Mouse (Mus musculus): ENCODE data around the gene Haus7.
A peak's percentile ranks its signal among the peaks of the same experiment; 100 is the strongest.

The Haus7 gene

DNA sequence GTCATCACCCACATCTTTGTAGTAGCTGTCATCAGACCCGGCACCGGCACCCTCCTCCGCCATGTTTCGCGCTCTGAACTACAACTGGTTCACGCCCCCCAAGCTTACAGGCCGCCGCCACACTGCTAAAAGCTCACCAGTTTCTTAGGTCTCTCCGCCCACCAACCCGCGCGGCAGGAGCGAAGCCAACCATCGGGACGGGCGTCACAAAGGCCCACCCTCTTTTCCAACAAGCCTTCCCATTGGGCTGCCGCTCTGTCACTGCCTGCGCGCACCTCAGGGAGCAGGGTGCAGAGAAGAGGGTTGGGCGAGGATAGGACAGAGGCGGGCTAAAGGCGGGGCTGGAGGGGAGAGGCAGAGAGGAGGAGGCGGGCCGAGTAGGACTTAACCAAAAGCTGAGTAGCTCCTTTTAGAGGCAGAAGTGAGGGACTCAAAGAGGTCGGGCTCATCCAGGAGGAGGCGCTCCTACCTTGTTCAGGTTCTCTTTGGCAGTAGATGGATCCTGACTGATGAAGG lies at the start of gene Haus7:
TSS of gene Haus7 (minus strand) at position 168 of the 516 bp plus-strand sequence.
- DNase-seq (ENCODE audit: low spot score in 2 of 2), result peak; percentile 94

- no peak for DNase-seq (ENCODE audit: low spot score in 2 of 2)
Observed at GRCm38 (mm10) chrX:73506577-73506976, 47.7 kb upstream of the Haus7 start.

DNA sequence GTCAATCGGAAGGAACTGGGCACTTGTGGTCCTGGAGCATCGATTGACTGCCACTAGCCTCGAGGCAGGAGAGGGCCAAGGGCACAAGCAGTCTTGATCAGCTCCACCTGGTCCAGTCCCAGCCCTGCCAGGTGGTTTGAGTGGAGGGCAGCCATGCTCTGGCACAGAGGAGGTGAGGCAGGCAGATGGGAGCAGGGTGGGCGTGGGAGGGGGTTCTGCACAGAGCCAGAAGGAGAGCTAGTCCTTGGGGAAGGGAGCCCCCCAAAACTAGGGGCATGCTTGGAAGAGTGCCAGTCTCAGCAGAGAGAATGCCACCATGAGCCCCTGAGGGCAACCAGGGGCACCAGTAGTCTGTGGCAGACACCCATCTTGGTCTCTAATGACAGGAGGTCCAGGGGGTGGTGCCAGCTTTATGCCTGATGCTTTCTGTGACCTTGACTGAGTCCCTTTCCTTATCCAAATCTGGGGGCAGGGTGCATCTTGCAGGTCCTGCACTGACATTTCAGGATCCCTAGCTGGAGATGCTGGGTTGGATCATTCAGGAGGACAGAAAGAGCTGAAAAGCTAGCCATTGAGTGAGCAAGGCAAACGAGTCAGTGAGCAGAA lies 46.4 kb upstream of the Haus7 start:
- no peak for DNase-seq (ENCODE audit: low spot score in 2 of 2)

DNA sequence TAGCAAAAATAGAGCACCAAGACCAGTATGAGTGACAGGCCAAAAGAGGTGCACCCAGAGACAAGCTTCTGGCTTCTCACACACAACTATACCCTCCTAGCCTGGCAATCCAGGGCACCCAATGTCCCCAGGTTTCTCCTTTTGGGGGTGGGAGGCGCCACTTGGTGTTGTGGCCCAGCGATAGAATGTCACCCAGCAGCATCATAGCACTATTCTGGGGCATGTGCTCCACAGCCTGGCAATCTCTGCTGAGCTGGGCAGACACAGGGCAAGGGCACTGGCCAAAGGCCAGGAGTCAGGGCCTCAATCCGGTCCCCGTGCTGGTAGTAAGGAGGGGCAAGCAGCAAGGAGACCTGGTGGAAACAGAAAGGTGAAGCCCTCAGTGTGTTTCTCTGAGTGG lies 37.9 kb upstream of the Haus7 start:
- no peak for DNase-seq (ENCODE audit: low spot score in 2 of 2)

DNA sequence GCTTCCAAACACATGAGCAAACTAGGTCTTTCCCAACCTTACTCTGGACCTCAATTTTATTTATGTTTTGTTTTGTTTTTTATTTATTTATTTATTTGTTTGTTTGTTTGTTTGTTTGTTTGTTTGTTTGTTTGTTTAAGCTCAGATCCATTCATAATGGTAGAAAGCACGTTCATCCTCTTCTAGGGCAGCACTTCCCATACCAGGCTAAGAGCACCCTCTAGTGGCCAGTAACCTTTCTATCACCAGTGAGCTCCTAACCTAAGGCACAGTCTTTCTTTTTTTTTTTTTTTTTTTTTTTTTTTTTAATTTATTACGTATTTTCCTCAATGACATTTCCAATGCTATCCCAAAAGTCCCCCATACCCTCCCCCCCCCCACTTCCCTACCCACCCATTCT lies 34.7 kb upstream of the Haus7 start:
- peak; percentile 35 to 37 for DNase-seq (ENCODE audit: low spot score in 2 of 2)

- no peak for DNase-seq (ENCODE audit: low spot score in 2 of 2)
Observed at GRCm38 (mm10) chrX:73490804-73491203, 32.0 kb upstream of the Haus7 start.

DNA sequence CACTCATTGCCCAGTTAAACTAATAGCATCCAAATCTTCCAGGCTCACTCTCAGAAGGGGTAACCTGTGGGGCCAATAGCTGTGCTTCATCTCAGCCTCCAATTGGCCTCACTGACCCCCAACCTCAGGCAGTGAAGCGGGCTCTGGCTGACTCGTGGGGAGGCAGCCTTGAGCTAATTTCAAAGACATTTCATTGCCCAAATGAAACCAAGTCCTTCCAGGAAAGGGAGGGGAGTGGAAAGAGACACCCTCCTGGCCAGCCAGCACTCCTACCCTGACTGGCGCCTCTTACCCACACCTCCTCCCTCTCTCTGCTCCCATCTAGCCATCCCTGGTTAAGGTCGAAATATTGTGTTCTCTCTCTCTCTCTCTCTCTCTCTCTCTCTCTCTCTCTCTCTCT lies 31.3 kb upstream of the Haus7 start:
- DNase-seq (ENCODE audit: low spot score in 2 of 2), result no peak

DNA sequence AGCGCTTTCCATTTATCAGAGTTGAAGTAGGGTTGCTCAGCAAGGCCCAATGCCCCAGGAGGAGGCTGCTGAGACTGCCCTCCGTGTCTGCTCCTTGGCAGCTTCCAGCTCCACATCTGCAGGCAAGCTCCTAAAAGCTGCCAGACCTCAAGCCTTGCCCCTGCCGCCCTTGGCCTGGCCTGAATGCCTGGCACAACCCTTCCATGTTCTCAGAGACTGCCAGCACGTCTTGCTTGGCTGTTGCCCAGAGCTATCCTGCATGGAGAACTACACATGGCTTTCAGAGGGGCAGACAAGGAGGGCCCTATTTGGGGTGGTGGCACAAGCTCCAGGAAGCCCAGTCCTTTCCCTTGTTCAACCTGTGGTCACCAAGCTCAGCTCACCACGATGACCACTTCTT lies 28.1 kb upstream of the Haus7 start:
- no peak for DNase-seq (ENCODE audit: low spot score in 2 of 2)

GRCm38 (mm10) chrX:73484870-73485269 lies 26.0 kb upstream of the Haus7 start:
- DNase-seq (ENCODE audit: low spot score in 2 of 2), result no peak

DNA sequence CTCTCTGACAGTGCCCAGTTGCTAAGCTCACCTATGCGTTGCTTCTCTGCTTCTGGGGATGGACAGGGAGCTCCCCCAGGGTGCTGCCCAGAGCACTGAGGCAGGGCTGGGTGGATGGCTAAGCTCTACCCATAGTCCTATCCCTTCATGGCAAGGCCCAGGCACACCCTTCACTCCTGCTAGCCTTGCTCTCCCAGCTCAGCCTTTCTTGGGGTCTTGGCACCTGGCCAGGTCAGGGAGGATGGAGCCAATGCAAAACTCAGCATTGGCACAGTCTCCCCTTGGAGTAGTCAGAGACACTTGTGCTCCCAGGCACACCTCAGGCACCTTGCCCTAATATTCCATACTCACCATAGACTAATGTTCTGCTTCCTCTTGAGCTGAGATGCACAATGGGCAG lies 25.2 kb upstream of the Haus7 start:
- no peak for DNase-seq (ENCODE audit: low spot score in 2 of 2)

DNA sequence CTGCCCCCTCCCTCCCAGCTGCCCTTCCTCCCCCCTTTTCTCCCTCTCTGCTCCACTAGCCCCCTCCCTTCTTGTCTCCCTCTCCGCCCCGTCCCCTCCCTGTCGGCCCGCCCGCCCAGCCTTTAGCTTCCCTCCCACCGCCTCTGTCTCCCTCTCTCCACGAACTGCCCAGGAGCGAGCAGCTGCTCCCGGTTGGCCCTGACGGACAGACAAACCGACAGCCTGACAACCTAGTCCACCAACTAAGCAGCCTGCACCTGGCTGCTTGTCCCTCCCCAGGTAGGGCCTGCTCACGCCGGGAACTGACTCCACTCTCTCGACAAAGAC lies 24.6 kb upstream of the Haus7 start, which contains the start of gene Bgn:
TSS of gene Bgn (plus strand) at position 119 of the 327 bp plus-strand sequence.
- DNase-seq (ENCODE audit: low spot score in 2 of 2), result no peak

DNA sequence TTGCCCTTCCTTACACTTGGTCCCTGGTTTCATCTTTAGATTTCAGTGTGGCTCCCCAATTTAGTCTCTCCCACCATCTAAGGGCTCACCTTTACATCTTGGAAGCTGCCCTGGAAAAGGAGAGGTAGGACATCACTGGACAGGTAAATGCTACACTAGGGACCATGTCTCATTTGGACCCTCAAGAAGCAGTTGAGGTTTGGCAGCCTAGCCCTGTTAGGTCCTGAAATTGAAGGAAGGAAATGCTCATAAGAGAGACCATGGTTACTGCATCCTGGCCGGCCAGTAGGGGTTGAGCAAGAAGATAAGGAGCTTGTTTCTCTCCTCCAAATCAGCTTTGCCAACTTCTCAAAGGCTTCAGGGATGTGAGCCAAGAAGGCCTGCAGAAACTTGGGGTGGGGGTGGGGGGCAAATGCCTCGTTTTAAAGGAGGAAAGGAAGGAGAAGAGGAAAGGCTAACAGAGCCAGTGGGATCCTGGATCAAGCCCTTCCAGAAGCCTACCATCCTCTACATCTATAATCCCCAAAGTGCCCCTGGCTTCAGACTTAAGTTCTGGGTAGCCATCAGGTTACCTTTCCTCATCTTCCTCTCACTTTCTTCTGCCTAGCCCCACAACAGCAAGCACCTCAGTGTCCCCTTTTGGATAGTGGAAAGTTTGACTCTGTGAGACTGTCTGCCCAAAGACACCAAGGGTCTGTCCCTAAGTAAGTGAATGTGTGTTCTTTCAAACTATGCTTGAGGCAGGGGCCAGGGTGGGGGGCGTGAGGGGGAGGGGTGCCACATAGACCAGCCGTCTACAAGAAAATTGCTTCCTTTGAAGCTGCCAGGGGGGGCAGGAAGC lies 24.0 kb upstream of the Haus7 start:
- no peak for DNase-seq (ENCODE audit: low spot score in 2 of 2)

DNA sequence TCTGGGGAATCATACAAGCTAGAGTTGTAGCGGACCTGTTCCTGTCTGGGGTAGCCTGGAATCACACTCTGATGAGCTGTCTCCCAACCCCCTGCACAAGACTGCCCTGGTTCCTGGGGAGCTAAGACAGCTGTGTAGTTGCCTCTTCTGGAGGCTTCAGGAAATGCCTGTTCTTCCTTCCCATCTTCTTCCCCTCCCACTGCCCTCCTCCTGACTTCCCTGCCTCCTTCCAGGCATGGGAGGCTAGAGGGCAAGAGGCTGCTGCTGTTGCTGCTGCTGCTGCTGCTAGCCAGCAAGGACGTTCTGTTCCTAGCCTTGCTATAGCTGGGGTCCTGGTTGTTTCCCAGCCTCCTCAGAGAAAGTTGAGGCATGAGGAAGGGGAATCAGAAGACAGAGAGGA lies 21.5 kb upstream of the Haus7 start:
- DNase-seq (ENCODE audit: low spot score in 2 of 2), result no peak

- DNase-seq (ENCODE audit: low spot score in 2 of 2), result no peak
Observed at GRCm38 (mm10) chrX:73479656-73480055, 20.8 kb upstream of the Haus7 start.

DNA sequence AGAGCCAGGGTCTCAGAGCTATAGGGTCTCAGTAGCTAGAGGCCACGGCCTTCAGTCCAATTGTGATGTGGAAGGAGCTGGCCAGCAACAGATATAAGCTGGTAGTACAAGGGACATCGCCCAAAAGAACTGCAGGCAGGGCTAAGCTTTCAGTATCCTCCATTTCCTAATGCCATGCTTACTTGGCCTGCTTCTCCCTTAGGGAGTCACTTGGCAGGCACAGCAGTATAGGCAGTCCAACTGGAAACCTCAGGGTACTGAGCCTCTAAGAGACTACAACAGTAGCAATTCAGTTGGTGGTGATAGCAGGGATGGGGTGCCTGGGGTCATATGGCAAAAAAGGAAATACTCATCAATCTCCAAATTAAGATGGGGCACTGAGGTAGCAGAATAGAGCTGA lies 18.7 kb upstream of the Haus7 start:
- no peak for DNase-seq (ENCODE audit: low spot score in 2 of 2)

GRCm38 (mm10) chrX:73476621-73477020 lies 17.8 kb upstream of the Haus7 start:
- DNase-seq (ENCODE audit: low spot score in 2 of 2), result no peak

DNA sequence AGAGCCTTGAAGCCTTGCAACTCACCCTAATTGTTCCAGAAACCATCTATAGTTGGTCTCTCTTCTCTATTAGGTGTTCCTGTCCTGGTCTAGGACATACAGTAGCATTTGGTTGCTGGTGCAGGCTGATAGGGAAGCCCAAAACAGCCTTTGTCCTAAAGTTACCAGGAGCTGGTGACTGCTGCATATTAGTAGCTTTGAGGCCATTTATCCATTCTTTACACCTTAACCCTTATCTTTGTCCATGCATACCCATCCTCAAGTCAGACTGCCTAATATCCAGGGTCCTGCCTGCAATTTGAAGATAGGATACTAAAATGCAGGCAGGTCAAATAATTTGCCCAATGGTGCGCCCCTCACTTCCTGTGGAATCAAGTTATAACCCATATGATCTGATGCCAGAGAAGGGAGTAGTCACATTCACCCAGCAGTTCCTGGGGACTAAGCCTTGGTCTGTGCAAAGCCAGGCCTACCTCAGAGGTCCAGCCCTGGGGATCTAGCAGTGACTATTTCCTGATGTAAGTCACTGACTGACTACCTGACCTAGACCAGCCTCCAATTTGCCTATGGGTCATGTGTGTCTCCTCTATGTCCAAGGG lies 16.9 kb upstream of the Haus7 start:
- no peak for DNase-seq (ENCODE audit: low spot score in 2 of 2)

- no peak for DNase-seq (ENCODE audit: low spot score in 2 of 2)
Observed at GRCm38 (mm10) chrX:73474340-73475165, 15.7 kb upstream of the Haus7 start.

DNA sequence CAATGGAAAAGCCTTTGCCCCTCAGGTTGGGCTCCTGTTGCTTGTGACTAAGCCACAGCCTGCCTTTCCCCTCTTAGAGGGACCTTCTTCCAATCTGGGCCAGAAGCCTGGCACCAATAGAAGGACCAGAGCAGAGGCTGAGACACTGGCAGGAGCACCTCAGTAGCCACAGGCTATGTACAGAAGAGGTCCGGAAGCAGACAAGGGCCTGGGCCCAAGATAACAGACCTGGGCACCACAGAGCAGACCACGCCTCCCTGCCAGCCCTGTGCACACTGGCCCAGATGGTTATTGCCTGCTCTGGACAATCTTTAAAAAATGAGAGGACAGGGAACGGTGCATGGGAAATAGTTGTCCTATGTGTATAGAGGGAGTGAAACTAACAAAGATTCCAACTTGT lies 12.9 kb upstream of the Haus7 start:
- DNase-seq (ENCODE audit: low spot score in 2 of 2), result no peak

DNA sequence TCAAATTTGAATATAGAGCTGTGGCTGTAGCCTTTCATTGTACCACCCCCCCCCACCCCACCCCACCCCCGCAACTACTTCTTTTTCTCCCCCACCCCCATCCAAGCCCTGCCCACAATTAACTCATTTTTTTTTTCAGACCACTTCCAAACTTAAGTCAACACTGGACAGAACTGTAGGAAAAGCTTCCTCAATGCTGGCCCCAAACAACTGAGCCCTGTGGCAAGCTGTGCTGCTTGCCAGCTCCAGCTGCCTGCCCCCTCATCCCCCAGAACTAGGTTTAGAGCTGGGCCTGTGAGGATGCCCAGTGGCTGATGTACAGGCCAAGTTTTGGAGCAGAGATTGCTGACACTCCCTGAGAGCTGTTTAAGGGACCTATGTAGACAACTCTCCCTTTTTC lies 9.9 kb upstream of the Haus7 start:
- DNase-seq (ENCODE audit: low spot score in 2 of 2), result no peak

DNA sequence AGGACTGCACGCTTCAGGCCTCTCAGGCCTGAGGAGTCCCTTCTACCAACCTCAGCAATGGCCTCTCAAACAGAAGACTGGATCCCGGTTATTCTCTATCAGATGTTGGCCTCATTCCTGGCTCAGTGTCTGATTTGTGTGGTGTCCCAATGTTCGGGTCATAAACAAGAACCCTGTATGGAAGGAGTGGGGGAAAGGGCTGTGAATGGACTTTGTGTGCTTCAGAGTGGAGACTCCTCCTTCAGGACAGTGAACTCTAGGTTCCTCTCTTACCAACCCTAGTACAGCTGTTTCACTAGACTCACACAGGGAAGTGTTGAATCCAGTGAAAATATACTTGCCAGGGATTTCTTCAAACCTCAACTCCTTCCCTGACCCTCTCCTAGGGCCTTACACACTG lies 9.5 kb upstream of the Haus7 start:
- DNase-seq (ENCODE audit: low spot score in 2 of 2), result no peak

Data from spleen, postnatal 36 days (tissue).